Mouse (Mus musculus): ENCODE measurements around the gene Acot2.

DNA sequence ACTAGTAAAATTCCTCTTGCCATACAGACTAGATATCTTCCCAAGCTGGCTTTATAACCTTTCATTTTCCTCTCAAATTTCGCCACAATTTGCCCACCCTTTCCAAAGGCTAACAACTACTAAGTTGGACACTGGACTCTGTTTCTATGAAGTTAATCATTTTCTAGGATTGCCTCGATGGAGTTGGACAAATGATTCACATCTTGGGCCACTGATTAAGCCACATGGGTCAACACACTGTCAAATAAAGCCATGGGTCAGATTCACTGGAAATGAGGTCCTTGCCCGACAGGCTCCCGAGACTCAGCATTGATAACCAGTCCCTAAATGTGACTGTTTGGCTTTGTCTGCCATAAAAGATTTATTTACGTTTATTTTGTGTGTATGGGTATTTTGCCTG, 54.6 kb downstream of the Acot2 start:
- TF ChIP-seq CTCF (IDR thresholded peaks at IDR 0.05; ENCODE audit: borderline replicate concordance, insufficient read depth, low read length) (no peak), POLR2A (IDR thresholded peaks at IDR 0.05; ENCODE audit: low read depth, low read length) (no peak)
